Mouse (Mus musculus) thymus, adult 2 months (tissue): Measurements from ENCODE around the gene Tpk1. TPM values are rescaled to one million over a fixed set of nuclear protein-coding genes. Genes with fewer than 3 reads are reported as not detected.

ENCODE experiments used
- DNase-seq: peaks from one replicate; pipeline ENCODE4 v3.0.0; 2021
- H3K27ac ChIP-seq: fragments of 200-500 bp; 2 replicates; pipeline ENCODE4 v1.5.1; 2012; ENCODE audit warnings: low read length, control low read depth; ENCODE audit not compliant: control insufficient read depth, insufficient read depth
- H3K27me3 ChIP-seq: fragments of 200-500 bp; 2 replicates; pipeline ENCODE4 v1.6.1; 2012; ENCODE audit warnings: mild to moderate bottlenecking, low read length, moderate library complexity, mixed read lengths; ENCODE audit not compliant: control insufficient read depth, insufficient read depth
- H3K36me3 ChIP-seq: fragments of 200-500 bp; 2 replicates; pipeline ENCODE4 v1.6.1; 2012; ENCODE audit warnings: mild to moderate bottlenecking, low read length, moderate library complexity; ENCODE audit not compliant: control insufficient read depth, insufficient read depth
- H3K4me1 ChIP-seq: fragments of 200-500 bp; replicated peaks from 2 replicates; pipeline ENCODE4 v1.6.1; 2012; ENCODE audit warnings: low read length; ENCODE audit not compliant: control insufficient read depth, insufficient read depth
- H3K4me3 ChIP-seq: fragments of 200-500 bp; 2 replicates; pipeline ENCODE4 v1.5.1; 2012; ENCODE audit warnings: mild to moderate bottlenecking, low read length, control low read depth, moderate library complexity; ENCODE audit not compliant: control insufficient read depth, insufficient read depth
- CTCF ChIP-seq: fragments of 200-500 bp; IDR thresholded peaks from 2 replicates; pipeline ENCODE4 v1.5.1; 2012; ENCODE audit warnings: mild to moderate bottlenecking, control low read depth, low read length, moderate library complexity, borderline replicate concordance; ENCODE audit not compliant: control insufficient read depth, poor library complexity, insufficient read depth; ENCODE audit errors: extremely low read depth
- POLR2A ChIP-seq: fragments of 200-500 bp; IDR thresholded peaks from 2 replicates; pipeline ENCODE4 v1.6.1; 2012; ENCODE audit warnings: mild to moderate bottlenecking, low read length, control low read depth, moderate library complexity; ENCODE audit not compliant: control insufficient read depth, poor library complexity, insufficient read depth; ENCODE audit errors: extremely low read depth
- WGBS: fragments of 180-500 bp; shearing (Covaris S2); methylation state at CpG from one replicate; pipeline ENCODE4 v1.1.7; 2018; 5-methylcytosine and 5-hydroxymethylcytosine counted together
- polyA plus RNA-seq: library from polyadenylated mRNA; depleted of rRNA; stranded (reverse); fragments of >200 nt; gene quantifications from 2 replicates; pipeline ENCODE4 v1.2.3, GENCODE M21; 2012

The Tpk1 gene
- polyA plus RNA-seq, 1 experiment: 3.2 TPM

DNA sequence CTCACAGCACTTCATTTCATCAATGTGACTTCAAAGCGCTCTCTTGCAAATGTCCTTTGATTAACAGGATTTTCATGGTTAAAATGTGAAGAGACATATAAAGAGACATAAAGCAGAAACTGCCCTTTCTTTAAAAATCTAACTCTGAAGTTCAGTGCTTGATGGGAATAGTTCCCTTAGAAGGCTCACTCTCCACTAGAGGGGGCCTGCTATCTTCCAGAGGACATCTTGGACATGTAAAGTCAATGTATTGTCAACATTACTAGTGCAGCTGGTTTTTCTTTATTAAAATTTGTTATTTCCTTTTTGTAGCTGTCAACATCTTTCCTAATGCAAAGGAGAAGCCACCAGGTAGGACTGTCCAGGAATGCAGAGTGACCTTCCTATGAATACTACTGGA, 318.4 kb downstream of the Tpk1 start:
- no peak overlapping the region for H3K27ac ChIP-seq
- DNase-seq: no peak
- no peak overlapping the region for H3K4me3 ChIP-seq
- TF ChIP-seq POLR2A: no peak
- no peak for TF ChIP-seq CTCF
- peaks cover 2% of the 10 kb centered on the region for H3K4me1 ChIP-seq
- no peaks in the 10 kb centered on the region for H3K27me3 ChIP-seq
- WGBS: 93% methylated on average over 1 of the region's 1 CpGs
- H3K36me3 ChIP-seq: no peaks in the 10 kb centered on the region

DNA sequence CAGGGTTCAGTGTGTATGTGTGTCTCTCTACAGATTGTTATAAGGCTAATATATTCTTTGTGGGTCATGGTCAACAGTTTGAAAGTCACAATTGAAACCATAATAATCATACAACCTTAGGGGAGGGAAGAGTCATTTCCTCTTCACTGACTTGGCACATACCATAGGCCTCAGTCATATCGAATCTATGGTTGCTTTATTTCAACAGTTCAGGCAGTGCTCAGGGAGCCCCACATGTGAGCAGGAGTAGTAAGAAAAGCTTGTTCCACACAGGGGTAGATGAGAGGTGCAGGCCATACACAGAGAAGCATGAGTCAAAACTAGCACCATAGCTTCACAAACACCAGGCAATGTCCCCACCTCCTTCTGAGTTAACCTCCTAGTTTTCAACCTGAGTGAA, 323.1 kb downstream of the Tpk1 start:
- TF ChIP-seq POLR2A (no peak), CTCF (no peak)
- Histone ChIP-seq H3K27me3 (no peaks in the 10 kb centered on the region), H3K4me3 (no peak overlapping the region), H3K4me1 (no peaks in the 10 kb centered on the region), H3K36me3 (no peaks in the 10 kb centered on the region), H3K27ac (no peak overlapping the region)
- 78% methylated on average over 1 of the region's 1 CpGs for WGBS
- no peak for DNase-seq

GRCm38 (mm10) chr6:43342386-43342785, 323.7 kb downstream of the Tpk1 start:
- TF ChIP-seq CTCF (no peak), POLR2A (no peak)
- H3K36me3 ChIP-seq: no peaks in the 10 kb centered on the region
- no peaks in the 10 kb centered on the region for H3K27me3 ChIP-seq
- H3K27ac ChIP-seq: no peak overlapping the region
- no peak overlapping the region for H3K4me3 ChIP-seq
- no peaks in the 10 kb centered on the region for H3K4me1 ChIP-seq
- 100% methylated on average over 2 of the region's 2 CpGs for WGBS
- DNase-seq: no peak

DNA sequence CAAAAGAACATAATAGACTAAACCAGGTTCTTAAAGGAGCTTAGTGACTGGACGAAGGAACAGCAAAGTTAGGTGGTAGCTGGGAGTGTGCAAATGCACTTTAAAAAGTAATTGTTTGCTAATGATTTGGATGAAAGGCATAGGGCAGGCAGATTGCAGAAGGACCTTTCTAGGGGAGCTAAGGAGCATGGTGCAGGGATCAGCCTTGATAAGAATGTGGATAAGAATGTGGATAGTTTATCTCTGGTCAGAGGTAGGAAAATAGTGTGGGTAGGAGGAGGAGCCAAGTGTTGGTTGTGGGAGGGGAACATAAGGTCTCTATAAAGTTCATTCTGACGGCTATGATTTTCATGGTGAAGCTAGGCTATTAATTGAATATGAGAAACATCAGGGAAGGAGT, 327.3 kb downstream of the Tpk1 start:
- Histone ChIP-seq H3K4me1 (no peaks in the 10 kb centered on the region), H3K27me3 (no peaks in the 10 kb centered on the region), H3K4me3 (no peak overlapping the region), H3K27ac (no peak overlapping the region), H3K36me3 (no peaks in the 10 kb centered on the region)
- TF ChIP-seq POLR2A (no peak), CTCF (no peak)
- no peak for DNase-seq
- 80% methylated on average over 2 of the region's 2 CpGs for WGBS

- TF ChIP-seq POLR2A (no peak), CTCF (no peak)
- WGBS: 70% methylated on average over 10 of the region's 10 CpGs
- DNase-seq: no peak
- H3K36me3 ChIP-seq: no peaks in the 10 kb centered on the region
- H3K4me1 ChIP-seq: no peaks in the 10 kb centered on the region
- no peaks in the 10 kb centered on the region for H3K27me3 ChIP-seq
- H3K27ac ChIP-seq: no peak overlapping the region
- H3K4me3 ChIP-seq: no peak overlapping the region
Measured at GRCm38 (mm10) chr6:43337491-43337961, 328.6 kb downstream of the Tpk1 start.

DNA sequence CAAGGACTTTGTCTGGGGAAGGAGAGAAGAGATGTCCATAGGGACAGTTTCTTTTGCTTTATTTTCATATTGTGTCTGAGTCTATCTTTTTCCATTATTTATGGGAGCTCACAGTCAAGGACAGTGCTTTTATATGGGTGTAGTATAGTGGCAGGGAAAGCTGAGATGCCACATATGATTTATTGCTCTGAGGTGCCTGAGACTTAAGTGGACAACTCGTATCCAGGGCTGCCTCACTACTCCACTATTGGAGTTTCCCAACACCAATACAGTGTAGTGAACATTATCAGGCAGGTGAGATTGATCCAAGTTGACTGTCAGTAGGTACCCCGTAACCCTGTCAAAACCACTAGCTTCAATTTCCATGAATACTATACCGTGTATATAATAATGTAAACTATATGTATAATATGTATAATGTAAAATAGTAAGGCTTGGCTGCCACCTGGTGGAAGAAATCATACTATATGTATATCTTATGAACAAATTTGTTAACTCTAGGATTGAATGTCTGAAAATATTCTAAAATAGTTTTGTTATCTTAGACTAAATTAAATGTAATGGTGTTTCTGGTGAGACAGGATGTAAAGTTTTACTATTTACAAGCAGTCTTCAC, 330.4 kb downstream of the Tpk1 start:
- Histone ChIP-seq H3K4me3 (no peak overlapping the region), H3K27ac (no peak overlapping the region), H3K36me3 (no peaks in the 10 kb centered on the region), H3K4me1 (no peaks in the 10 kb centered on the region), H3K27me3 (no peaks in the 10 kb centered on the region)
- TF ChIP-seq POLR2A (no peak), CTCF (no peak)
- WGBS: 75% methylated on average over 3 of the region's 3 CpGs
- DNase-seq: no peak

DNA sequence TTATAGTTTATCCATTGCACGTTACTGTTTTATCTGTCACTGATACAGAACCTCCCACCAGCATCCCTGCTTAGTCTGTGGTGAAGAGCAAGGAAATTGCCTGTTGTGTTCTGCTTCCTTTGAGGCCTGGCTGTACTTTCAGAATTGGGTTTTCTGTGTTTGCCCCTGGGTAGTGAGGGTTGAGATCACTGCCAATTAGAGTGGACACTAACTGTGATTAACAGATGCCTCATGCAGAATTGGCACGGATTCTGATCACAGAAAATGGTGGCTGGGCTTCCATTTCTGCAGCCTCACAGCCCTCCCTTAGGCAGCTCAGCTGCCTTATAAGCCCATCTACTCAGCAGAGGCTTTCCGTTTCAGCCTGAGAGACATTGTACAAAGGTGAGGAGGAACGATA, 332.6 kb downstream of the Tpk1 start:
- WGBS: 80% methylated on average over 4 of the region's 4 CpGs
- H3K27ac ChIP-seq: no peak overlapping the region
- DNase-seq: no peak
- H3K4me1 ChIP-seq: no peaks in the 10 kb centered on the region
- no peak overlapping the region for H3K4me3 ChIP-seq
- H3K27me3 ChIP-seq: no peaks in the 10 kb centered on the region
- H3K36me3 ChIP-seq: no peaks in the 10 kb centered on the region
- no peak for TF ChIP-seq POLR2A
